Mouse (Mus musculus) heart, postnatal 25 days (tissue): ENCODE results near the gene Pomt1. TPM values are rescaled to one million over a fixed set of nuclear protein-coding genes. Genes with fewer than 3 reads are reported as not detected.

Experiments
- DNase-seq: peaks from one replicate; pipeline ENCODE4 v3.0.0; 2022; ENCODE audit warnings: low spot score
- intact Hi-C: fragments of 180-260 bp; cut with DNase I; formaldehyde crosslinking; loops from one replicate; pipeline ENCODE4 v1.15.1; 2025
- total RNA-seq, 2 experiments: library from RNA; stranded (reverse); gene quantifications; 2 replicates each; pipeline ENCODE4 v1.2.3; 2021

The Pomt1 gene
- total RNA-seq = 10 to 100 TPM; 13.5 to 14.9 TPM

GRCm38 (mm10) chr2:32235886-32236759, at the start of gene Pomt1:
Gene Pomt1 (plus strand): TSS chr2:32236590.
- intact Hi-C loops = loop anchor here (5.0 kb wide), 1 partner anchor 84 kb away; the partner anchor contains the start of gene Prrc2b
- DNase-seq = peak; percentile 81

- intact Hi-C loops = no loop called here
Measured at GRCm38 (mm10) chr2:32187019-32187551, 49.3 kb upstream of the Pomt1 start.

GRCm38 (mm10) chr2:32187649-32188048, 48.7 kb upstream of the Pomt1 start:
- DNase-seq = no peak
- intact Hi-C loops = no loop called here

More at GRCm38 (mm10) chr2:32187019-32187551, 49.3 kb upstream of the Pomt1 start:
- DNase-seq = no peak

- intact Hi-C loops = no loop called here
- DNase-seq = no peak
Measured at GRCm38 (mm10) chr2:32189060-32189681, 47.2 kb upstream of the Pomt1 start.

- intact Hi-C loops = no loop called here
- no peak for DNase-seq
Measured at GRCm38 (mm10) chr2:32190620-32191019, 45.8 kb upstream of the Pomt1 start.

GRCm38 (mm10) chr2:32191872-32192507, 44.4 kb upstream of the Pomt1 start:
- DNase-seq = no peak
- intact Hi-C loops = loop anchor here (2.0 kb wide), 1 partner anchor 57 kb away; no protein-coding TSS in a partner anchor

- intact Hi-C loops = no loop called here
- DNase-seq = no peak
Measured at GRCm38 (mm10) chr2:32198977-32199376, 37.4 kb upstream of the Pomt1 start.

- DNase-seq = no peak
- intact Hi-C loops = no loop called here
Measured at GRCm38 (mm10) chr2:32200033-32200432, 36.4 kb upstream of the Pomt1 start.

GRCm38 (mm10) chr2:32200712-32201111, 35.7 kb upstream of the Pomt1 start:
- intact Hi-C loops = no loop called here
- DNase-seq = no peak

- intact Hi-C loops = no loop called here
- no peak for DNase-seq
Measured at GRCm38 (mm10) chr2:32201527-32201926, 34.9 kb upstream of the Pomt1 start.

GRCm38 (mm10) chr2:32203853-32204252, 32.5 kb upstream of the Pomt1 start:
- intact Hi-C loops = no loop called here
- no peak for DNase-seq

- DNase-seq = no peak
- intact Hi-C loops = no loop called here
Measured at GRCm38 (mm10) chr2:32207682-32208081, 28.7 kb upstream of the Pomt1 start.

GRCm38 (mm10) chr2:32211689-32212088, 24.7 kb upstream of the Pomt1 start:
- no peak for DNase-seq
- intact Hi-C loops = no loop called here

GRCm38 (mm10) chr2:32213000-32213399, 23.4 kb upstream of the Pomt1 start:
- DNase-seq = no peak
- intact Hi-C loops = no loop called here

- DNase-seq = no peak
- intact Hi-C loops = no loop called here
Measured at GRCm38 (mm10) chr2:32215576-32215975, 20.8 kb upstream of the Pomt1 start.

GRCm38 (mm10) chr2:32216506-32216905, 19.9 kb upstream of the Pomt1 start:
- DNase-seq = no peak
- intact Hi-C loops = no loop called here

GRCm38 (mm10) chr2:32217656-32218055, 18.7 kb upstream of the Pomt1 start:
- intact Hi-C loops = no loop called here
- no peak for DNase-seq

- no peak for DNase-seq
- intact Hi-C loops = no loop called here
Measured at GRCm38 (mm10) chr2:32218113-32218512, 18.3 kb upstream of the Pomt1 start.

GRCm38 (mm10) chr2:32218541-32219334, 17.7 kb upstream of the Pomt1 start:
- intact Hi-C loops = no loop called here
- DNase-seq = no peak

GRCm38 (mm10) chr2:32219501-32219900, 16.9 kb upstream of the Pomt1 start:
- intact Hi-C loops = no loop called here
- no peak for DNase-seq
